Mouse (Mus musculus) kidney, adult 10 weeks (tissue): ENCODE measurements around the gene Gm13272. TPM values are rescaled to one million over a fixed set of nuclear protein-coding genes. Genes with fewer than 3 reads are reported as not detected.

Source experiments
- polyA plus RNA-seq: library from polyadenylated mRNA; stranded (reverse); fragments of 350-450 nt; fragmentation: Illumina TruSeq; extraction: RNeasy Lipid Tissue Mini Kit (QIAGEN cat#74804); gene quantifications from one replicate; pipeline ENCODE4 v1.2.3, GENCODE M21; 2014; ENCODE audit warnings: low read depth, low replicate concordance

Gene Gm13272
- polyA plus RNA-seq: not detected

DNA sequence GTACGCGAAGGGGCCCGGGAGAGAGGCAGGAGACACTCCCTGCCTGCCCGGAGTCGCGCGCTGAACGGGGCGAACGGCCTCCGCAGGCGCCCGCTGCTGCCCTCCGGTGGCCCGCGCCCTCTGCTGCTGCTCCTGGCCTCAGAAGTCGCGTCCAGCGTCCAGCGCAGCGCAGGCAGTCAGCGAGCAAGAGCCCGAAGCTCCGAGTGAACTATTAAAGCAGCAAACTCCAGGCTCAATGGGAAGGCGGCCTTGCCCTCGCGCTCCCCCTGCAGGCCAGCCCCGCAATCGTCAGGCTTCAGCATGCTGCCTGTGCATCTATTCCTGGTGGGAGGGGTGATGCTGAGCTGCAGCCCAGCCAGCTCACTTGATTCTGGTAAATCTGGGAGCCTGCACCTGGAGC, at the start of gene Gm13272:
Gene Gm13272, plus strand, starts transcription at position 301 of the 400 bp plus-strand sequence.

DNA sequence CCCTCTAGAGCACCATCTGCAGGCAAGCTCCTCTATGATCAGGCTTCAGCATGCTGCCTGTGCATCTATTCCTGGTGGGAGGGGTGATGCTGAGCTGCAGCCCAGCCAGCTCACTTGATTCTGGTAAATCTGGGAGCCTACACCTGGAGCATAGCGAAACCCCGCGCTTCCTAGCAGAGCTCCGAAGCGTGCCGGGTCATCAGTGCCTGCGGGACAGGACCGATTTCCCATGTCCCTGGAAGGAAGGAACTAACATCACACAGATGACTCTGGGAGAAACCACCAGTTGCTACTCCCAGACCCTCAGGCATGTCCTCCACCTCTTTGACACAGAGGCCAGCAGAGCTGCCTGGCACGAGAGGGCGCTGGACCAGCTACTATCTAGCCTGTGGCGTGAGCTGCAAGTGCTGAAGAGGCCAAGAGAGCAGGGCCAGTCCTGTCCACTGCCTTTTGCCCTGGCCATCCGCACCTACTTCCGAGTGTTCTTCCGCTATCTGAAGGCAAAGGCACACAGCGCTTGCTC, 24.8 kb upstream of the Gm13272 start, which contains the start of gene Gm13271:
Gene Gm13271, plus strand, starts transcription at position 51 of the 523 bp plus-strand sequence.

DNA sequence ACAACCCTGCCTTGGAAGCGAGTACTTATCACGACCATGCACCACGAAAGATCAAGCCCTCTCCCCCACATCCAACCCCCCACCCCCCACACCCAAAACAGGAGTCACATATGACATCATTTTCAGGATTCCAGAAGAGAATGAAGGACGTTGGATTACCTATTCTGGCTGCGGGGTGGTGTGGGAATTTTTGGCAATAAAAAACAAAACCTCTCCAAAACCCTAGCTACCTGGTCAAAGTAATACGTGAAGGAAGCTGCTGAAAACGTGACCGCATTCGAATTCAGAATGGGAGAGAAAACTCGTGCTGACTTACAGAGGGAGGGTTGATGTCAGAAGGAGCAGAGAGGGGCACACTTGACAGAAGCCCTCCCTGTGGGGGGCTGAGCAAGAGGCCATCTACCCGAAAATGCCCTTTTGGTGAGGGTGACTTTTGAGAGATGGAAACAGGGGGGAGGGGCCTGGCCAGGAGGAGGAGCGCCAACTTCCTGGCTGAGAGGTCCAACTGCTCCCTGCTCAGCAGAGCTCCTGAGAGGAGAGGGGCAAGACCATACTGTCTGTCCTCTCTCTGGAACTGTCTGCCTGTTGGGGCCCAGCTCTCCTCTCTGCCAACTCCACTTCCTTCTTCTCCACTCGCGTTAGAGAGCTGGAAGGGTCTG, 19.9 kb upstream of the Gm13272 start, which contains the start of gene Gm13283:
Gene Gm13283, plus strand, starts transcription at position 510 of the 659 bp plus-strand sequence.

DNA sequence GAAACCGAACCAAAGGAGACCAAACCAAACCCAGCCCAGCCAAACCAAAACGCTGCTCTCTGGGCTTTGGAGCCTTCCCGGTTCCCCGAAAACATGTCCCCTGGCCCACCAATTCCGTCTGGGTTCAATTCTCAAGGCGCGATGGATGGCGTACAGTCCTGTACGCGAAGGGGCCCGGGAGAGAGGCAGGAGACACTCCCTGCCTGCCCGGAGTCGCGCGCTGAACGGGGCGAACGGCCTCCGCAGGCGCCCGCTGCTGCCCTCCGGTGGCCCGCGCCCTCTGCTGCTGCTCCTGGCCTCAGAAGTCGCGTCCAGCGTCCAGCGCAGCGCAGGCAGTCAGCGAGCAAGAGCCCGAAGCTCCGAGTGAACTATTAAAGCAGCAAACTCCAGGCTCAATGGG, 6.1 kb upstream of the Gm13272 start, which contains the start of gene Gm13290:
Gene Gm13290, plus strand, starts transcription at position 301 of the 400 bp plus-strand sequence.

DNA sequence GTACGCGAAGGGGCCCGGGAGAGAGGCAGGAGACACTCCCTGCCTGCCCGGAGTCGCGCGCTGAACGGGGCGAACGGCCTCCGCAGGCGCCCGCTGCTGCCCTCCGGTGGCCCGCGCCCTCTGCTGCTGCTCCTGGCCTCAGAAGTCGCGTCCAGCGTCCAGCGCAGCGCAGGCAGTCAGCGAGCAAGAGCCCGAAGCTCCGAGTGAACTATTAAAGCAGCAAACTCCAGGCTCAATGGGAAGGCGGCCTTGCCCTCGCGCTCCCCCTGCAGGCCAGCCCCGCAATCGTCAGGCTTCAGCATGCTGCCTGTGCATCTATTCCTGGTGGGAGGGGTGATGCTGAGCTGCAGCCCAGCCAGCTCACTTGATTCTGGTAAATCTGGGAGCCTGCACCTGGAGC, 3.0 kb upstream of the Gm13272 start, which contains the start of gene Gm13289:
Gene Gm13289, plus strand, starts transcription at position 301 of the 400 bp plus-strand sequence.

DNA sequence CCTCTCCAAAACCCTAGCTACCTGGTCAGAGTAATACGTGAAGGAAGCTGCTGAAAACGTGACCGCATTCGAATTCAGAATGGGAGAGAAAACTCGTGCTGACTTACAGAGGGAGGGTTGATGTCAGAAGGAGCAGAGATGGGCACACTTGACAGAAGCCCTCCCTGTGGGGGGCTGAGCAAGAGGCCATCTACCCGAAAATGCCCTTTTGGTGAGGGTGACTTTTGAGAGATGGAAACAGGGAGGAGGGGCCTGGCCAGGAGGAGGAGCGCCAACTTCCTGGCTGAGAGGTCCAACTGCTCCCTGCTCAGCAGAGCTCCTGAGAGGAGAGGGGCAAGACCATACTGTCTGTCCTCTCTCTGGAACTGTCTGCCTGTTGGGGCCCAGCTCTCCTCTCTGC, 2.2 kb downstream of the Gm13272 start, which contains the start of gene Ifnz:
Gene Ifnz, plus strand, starts transcription at position 301 of the 400 bp plus-strand sequence.

DNA sequence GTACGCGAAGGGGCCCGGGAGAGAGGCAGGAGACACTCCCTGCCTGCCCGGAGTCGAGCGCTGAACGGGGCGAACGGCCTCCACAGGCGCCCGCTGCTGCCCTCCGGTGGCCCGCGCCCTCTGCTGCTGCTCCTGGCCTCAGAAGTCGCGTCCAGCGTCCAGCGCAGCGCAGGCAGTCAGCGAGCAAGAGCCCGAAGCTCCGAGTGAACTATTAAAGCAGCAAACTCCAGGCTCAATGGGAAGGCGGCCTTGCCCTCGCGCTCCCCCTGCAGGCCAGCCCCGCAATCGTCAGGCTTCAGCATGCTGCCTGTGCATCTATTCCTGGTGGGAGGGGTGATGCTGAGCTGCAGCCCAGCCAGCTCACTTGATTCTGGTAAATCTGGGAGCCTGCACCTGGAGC, 5.8 kb downstream of the Gm13272 start, which contains the start of gene Gm13276:
Gene Gm13276, plus strand, starts transcription at position 301 of the 400 bp plus-strand sequence.

DNA sequence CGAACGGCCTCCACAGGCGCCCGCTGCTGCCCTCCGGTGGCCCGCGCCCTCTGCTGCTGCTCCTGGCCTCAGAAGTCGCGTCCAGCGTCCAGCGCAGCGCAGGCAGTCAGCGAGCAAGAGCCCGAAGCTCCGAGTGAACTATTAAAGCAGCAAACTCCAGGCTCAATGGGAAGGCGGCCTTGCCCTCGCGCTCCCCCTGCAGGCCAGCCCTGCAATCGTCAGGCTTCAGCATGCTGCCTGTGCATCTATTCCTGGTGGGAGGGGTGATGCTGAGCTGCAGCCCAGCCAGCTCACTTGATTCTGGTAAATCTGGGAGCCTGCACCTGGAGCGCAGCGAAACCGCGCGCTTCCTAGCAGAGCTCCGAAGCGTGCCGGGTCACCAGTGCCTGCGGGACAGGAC, 8.8 kb downstream of the Gm13272 start, which contains the start of gene Gm13277:
Gene Gm13277, plus strand, starts transcription at position 231 of the 400 bp plus-strand sequence.

DNA sequence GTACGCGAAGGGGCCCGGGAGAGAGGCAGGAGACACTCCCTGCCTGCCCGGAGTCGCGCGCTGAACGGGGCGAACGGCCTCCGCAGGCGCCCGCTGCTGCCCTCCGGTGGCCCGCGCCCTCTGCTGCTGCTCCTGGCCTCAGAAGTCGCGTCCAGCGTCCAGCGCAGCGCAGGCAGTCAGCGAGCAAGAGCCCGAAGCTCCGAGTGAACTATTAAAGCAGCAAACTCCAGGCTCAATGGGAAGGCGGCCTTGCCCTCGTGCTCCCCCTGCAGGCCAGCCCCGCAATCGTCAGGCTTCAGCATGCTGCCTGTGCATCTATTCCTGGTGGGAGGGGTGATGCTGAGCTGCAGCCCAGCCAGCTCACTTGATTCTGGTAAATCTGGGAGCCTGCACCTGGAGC, 11.6 kb downstream of the Gm13272 start, which contains the start of gene Gm13278:
Gene Gm13278, plus strand, starts transcription at position 301 of the 400 bp plus-strand sequence.

DNA sequence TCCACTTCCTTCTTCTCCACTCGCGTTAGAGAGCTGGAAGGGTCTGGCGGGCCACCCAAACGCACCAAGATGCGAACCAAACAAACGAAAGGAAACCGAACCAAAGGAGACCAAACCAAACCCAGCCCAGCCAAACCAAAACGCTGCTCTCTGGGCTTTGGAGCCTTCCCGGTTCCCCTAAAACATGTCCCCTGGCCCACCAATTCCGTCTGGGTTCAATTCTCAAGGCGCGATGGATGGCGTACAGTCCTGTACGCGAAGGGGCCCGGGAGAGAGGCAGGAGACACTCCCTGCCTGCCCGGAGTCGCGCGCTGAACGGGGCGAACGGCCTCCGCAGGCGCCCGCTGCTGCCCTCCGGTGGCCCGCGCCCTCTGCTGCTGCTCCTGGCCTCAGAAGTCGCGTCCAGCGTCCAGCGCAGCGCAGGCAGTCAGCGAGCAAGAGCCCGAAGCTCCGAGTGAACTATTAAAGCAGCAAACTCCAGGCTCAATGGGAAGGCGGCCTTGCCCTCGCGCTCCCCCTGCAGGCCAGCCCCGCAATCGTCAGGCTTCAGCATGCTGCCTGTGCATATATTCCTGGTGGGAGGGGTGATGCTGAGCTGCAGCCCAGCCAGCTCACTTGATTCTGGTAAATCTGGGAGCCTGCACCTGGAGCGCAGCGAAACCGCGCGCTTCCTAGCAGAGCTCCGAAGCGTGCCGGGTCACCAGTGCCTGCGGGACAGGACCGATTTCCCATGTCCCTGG, 14.5 kb downstream of the Gm13272 start, which contains the start of gene Gm13275:
Gene Gm13275, plus strand, starts transcription at position 552 of the 740 bp plus-strand sequence.

DNA sequence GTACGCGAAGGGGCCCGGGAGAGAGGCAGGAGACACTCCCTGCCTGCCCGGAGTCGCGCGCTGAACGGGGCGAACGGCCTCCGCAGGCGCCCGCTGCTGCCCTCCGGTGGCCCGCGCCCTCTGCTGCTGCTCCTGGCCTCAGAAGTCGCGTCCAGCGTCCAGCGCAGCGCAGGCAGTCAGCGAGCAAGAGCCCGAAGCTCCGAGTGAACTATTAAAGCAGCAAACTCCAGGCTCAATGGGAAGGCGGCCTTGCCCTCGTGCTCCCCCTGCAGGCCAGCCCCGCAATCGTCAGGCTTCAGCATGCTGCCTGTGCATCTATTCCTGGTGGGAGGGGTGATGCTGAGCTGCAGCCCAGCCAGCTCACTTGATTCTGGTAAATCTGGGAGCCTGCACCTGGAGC, 17.4 kb downstream of the Gm13272 start, which contains the start of gene Gm13279:
Gene Gm13279, plus strand, starts transcription at position 301 of the 400 bp plus-strand sequence.

DNA sequence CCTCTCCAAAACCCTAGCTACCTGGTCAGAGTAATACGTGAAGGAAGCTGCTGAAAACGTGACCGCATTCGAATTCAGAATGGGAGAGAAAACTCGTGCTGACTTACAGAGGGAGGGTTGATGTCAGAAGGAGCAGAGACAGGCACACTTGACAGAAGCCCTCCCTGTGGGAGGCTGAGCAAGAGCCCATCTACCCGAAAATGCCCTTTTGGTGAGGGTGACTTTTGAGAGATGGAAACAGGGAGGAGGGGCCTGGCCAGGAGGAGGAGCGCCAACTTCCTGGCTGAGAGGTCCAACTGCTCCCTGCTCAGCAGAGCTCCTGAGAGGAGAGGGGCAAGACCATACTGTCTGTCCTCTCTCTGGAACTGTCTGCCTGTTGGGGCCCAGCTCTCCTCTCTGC, 19.7 kb downstream of the Gm13272 start, which contains the start of gene Gm13285:
Gene Gm13285, plus strand, starts transcription at position 301 of the 400 bp plus-strand sequence.

DNA sequence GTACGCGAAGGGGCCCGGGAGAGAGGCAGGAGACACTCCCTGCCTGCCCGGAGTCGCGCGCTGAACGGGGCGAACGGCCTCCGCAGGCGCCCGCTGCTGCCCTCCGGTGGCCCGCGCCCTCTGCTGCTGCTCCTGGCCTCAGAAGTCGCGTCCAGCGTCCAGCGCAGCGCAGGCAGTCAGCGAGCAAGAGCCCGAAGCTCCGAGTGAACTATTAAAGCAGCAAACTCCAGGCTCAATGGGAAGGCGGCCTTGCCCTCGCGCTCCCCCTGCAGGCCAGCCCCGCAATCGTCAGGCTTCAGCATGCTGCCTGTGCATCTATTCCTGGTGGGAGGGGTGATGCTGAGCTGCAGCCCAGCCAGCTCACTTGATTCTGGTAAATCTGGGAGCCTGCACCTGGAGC, 23.3 kb downstream of the Gm13272 start, which contains the start of gene Gm13287:
Gene Gm13287, plus strand, starts transcription at position 301 of the 400 bp plus-strand sequence.

DNA sequence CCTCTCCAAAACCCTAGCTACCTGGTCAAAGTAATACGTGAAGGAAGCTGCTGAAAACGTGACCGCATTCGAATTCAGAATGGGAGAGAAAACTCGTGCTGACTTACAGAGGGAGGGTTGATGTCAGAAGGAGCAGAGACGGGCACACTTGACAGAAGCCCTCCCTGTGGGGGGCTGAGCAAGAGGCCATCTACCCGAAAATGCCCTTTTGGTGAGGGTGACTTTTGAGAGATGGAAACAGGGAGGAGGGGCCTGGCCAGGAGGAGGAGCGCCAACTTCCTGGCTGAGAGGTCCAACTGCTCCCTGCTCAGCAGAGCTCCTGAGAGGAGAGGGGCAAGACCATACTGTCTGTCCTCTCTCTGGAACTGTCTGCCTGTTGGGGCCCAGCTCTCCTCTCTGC, 25.6 kb downstream of the Gm13272 start, which contains the start of gene Gm13288:
Gene Gm13288, plus strand, starts transcription at position 301 of the 400 bp plus-strand sequence.

DNA sequence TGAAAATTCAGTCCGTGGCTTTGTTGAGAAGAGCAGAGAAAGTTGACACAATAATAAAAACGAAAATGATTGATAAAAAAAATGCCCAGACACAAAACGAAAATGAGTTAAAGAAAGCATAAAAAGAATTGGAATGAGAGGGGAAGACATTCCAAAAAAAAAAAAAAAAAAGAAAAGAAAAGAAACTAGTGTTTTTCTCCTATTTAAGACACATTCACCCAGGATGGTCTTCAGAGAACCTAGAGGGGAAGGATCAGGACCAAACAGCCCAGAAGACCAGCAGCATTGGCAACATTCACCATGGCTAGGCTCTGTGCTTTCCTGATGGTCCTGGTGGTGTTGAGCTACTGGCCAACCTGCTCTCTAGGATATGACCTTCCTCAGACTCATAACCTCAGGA, 36.3 kb downstream of the Gm13272 start, which contains the start of gene Ifna7:
Gene Ifna7, plus strand, starts transcription at position 301 of the 400 bp plus-strand sequence.

DNA sequence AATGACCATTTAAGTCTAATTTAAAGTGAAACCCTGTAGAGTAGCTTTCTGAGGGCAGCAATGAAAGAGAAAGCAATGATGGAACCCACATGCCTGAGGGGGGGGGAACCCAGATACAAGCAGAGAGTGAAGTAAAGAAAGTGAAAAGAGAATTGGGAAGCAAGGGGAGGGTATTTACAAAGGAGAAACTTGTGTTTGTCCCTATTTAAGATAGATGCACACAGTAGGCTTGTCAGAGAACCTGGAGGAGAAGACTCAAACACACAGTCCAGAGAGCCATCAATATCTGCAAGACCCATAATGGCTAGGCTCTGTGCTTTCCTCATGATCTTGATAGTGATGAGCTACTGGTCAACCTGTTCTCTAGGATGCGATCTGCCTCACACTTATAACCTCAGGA, 40.0 kb downstream of the Gm13272 start, which contains the start of gene Ifna11:
Gene Ifna11, plus strand, starts transcription at position 301 of the 400 bp plus-strand sequence.

DNA sequence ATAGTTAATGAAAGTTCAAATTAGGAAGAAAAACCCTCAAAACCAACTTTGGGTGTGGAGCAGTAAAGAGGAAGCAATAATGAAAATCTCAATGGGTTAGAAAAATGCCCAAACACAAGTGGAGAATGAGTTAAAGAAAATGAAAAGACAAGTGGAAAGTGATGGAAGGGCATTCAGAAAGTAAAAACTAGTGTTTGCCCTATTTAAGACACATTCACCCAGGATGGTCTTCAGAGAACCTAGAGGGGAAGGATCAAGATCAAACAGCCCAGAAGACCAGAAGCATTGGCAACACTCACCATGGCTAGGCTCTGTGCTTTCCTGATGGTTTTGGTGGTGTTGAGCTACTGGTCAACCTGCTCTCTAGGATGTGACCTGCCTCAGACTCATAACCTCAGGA, 47.5 kb downstream of the Gm13272 start, which contains the start of gene Ifna6:
Gene Ifna6, plus strand, starts transcription at position 301 of the 400 bp plus-strand sequence.

Other genes with a start within 250 kb of the Gm13272 start
- gene Ifna15, start 221.6 kb upstream of the Gm13272 start, polyA plus RNA-seq: not detected
- not detected for gene Ifna14, start 208.1 kb upstream of the Gm13272 start, polyA plus RNA-seq
- not detected for gene Ifna9, start 187.5 kb upstream of the Gm13272 start, polyA plus RNA-seq
- not detected for gene Ifna12, start 176.5 kb upstream of the Gm13272 start, polyA plus RNA-seq
- gene C87499, start 145.4 kb upstream of the Gm13272 start, polyA plus RNA-seq: not detected
- gene Ifna13, start 135.4 kb upstream of the Gm13272 start, polyA plus RNA-seq: not detected
- gene Ifna16, start 102.9 kb upstream of the Gm13272 start, polyA plus RNA-seq: not detected
- gene Ifna2, start 95.9 kb upstream of the Gm13272 start, polyA plus RNA-seq: not detected
- gene Ifnab, start 88.5 kb upstream of the Gm13272 start, polyA plus RNA-seq: not detected
- not detected for gene Gm26566, start 58.0 kb upstream of the Gm13272 start, polyA plus RNA-seq
- gene Klhl9, start 57.4 kb upstream of the Gm13272 start, polyA plus RNA-seq: 132 TPM
- not detected for gene Gm13271, start 25.0 kb upstream of the Gm13272 start, polyA plus RNA-seq
- gene Gm13283, start 19.7 kb upstream of the Gm13272 start, polyA plus RNA-seq: not detected
- not detected for gene Gm13290, start 6.0 kb upstream of the Gm13272 start, polyA plus RNA-seq
- not detected for gene Gm13289, start 2.9 kb upstream of the Gm13272 start, polyA plus RNA-seq
- not detected for gene Ifnz, start 2.3 kb downstream of the Gm13272 start, polyA plus RNA-seq
- gene Gm13276, start 5.9 kb downstream of the Gm13272 start, polyA plus RNA-seq: not detected
- not detected for gene Gm13277, start 8.8 kb downstream of the Gm13272 start, polyA plus RNA-seq
- not detected for gene Gm13278, start 11.7 kb downstream of the Gm13272 start, polyA plus RNA-seq
- not detected for gene Gm13275, start 14.6 kb downstream of the Gm13272 start, polyA plus RNA-seq
- not detected for gene Gm13279, start 17.5 kb downstream of the Gm13272 start, polyA plus RNA-seq
- not detected for gene Gm13285, start 19.8 kb downstream of the Gm13272 start, polyA plus RNA-seq
- gene Gm13287, start 23.4 kb downstream of the Gm13272 start, polyA plus RNA-seq: not detected
- not detected for gene Gm13288, start 25.7 kb downstream of the Gm13272 start, polyA plus RNA-seq
- gene Ifna7, start 36.4 kb downstream of the Gm13272 start, polyA plus RNA-seq: not detected
- not detected for gene Ifna11, start 40.1 kb downstream of the Gm13272 start, polyA plus RNA-seq
- gene Ifna6, start 47.6 kb downstream of the Gm13272 start, polyA plus RNA-seq: not detected
- not detected for gene Ifna5, start 55.7 kb downstream of the Gm13272 start, polyA plus RNA-seq
- gene Ifna4, start 62.0 kb downstream of the Gm13272 start, polyA plus RNA-seq: not detected
- gene Ifna1, start 70.2 kb downstream of the Gm13272 start, polyA plus RNA-seq: not detected
- not detected for gene Ifne, start 100.4 kb downstream of the Gm13272 start, polyA plus RNA-seq